Mouse (Mus musculus) bone marrow macrophage, adult 2 months (primary cell): ENCODE measurements around the gene Zfp867.

ENCODE experiments used
- CTCF ChIP-seq: IDR thresholded peaks from 2 replicates; pipeline ENCODE4 v1.5.1; 2012; ENCODE audit warnings: low read depth, mild to moderate bottlenecking, low read length, moderate library complexity
- POLR2A ChIP-seq: IDR thresholded peaks from 2 replicates; pipeline ENCODE4 v1.6.1; 2012; ENCODE audit warnings: mild to moderate bottlenecking, low read depth, low read length, borderline replicate concordance

DNA sequence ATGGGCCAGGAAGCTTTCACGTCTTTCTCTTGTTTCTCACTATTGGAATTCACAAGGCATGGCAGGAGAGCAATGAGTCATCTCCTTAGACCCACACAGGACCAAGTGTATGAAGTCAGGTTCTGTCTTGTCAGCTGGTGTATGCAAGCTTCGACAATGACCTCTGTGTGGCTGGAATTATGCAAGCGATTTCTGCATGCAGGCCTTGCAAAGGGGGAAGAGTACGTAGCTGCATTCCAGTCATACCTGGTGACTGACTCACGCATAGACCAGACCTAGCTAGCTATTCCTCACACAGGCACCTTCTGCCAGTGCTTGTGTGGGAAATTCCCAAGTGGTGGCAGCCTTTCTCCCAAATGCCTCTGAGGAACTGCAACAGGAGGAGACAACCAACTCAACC is 13.3 kb downstream of the Zfp867 start:
- TF ChIP-seq CTCF (no peak), POLR2A (no peak)
